Mouse (Mus musculus): Measurements from ENCODE around the gene Rrm2.

- TF ChIP-seq CTCF (IDR thresholded peaks at IDR 0.05; ENCODE audit: low read depth) (no peak), EP300 (IDR thresholded peaks at IDR 0.05; ENCODE audit: low read depth) (no peak)
These were observed 46.7 kb downstream of the Rrm2 start for GRCm38 (mm10) chr12:24754693-24755092.

All from liver, embryonic 14.5 days (tissue).